Mouse (Mus musculus): ENCODE data around the gene Morn4. TPM values are rescaled to one million over a fixed set of nuclear protein-coding genes. Genes with fewer than 3 reads are reported as not detected.

The Morn4 gene
- polyA plus RNA-seq, 1 experiment, result 32.3 TPM

- H3K36me3 ChIP-seq (ENCODE audit: control insufficient read depth, insufficient read depth), result peaks cover 26% of the 10 kb centered on the region
- H3K4me2 ChIP-seq (ENCODE audit: low read depth), result peak overlapping the region; percentile 97
- peaks cover 32% of the 10 kb centered on the region for H3K79me2 ChIP-seq (ENCODE audit: control insufficient read depth, insufficient read depth)
- no peak for TF ChIP-seq USF1 (IDR thresholded peaks at IDR 0.05; ENCODE audit: low read depth)
- peak; percentile 62 for TF ChIP-seq POLR2AphosphoS2 (IDR thresholded peaks at IDR 0.05; ENCODE audit: insufficient read length, low read depth)
- no peaks in the 10 kb centered on the region for H3K27me3 ChIP-seq (ENCODE audit: control insufficient read depth, insufficient read depth, insufficient read length)
- H3ac ChIP-seq (ENCODE audit: control insufficient read depth, insufficient read length), result no peak overlapping the region
- peak overlapping the region; percentile 74 for H3K4me3 ChIP-seq
Observed at GRCm38 (mm10) chr19:42126219-42126605, 40.1 kb upstream of the Morn4 start.

GRCm38 (mm10) chr19:42125501-42126218, 39.5 kb upstream of the Morn4 start:
- no peak overlapping the region for H3ac ChIP-seq (ENCODE audit: control insufficient read depth, insufficient read length)
- peak overlapping the region; percentile 74 for H3K4me3 ChIP-seq
- peaks cover 32% of the 10 kb centered on the region for H3K79me2 ChIP-seq (ENCODE audit: control insufficient read depth, insufficient read depth)
- TF ChIP-seq MAX (IDR thresholded peaks at IDR 0.05; ENCODE audit: low read depth), result no peak
- peak; percentile 16 for TF ChIP-seq POLR2AphosphoS2 (IDR thresholded peaks at IDR 0.05; ENCODE audit: insufficient read length, low read depth)
- no peak for TF ChIP-seq REST (IDR thresholded peaks at IDR 0.05; ENCODE audit: insufficient read depth, insufficient read length)
- TF ChIP-seq USF1 (IDR thresholded peaks at IDR 0.05; ENCODE audit: low read depth), result no peak
- no peaks in the 10 kb centered on the region for H3K27me3 ChIP-seq (ENCODE audit: control insufficient read depth, insufficient read depth, insufficient read length)
- H3K36me3 ChIP-seq (ENCODE audit: control insufficient read depth, insufficient read depth), result peaks cover 32% of the 10 kb centered on the region
- peak overlapping the region; percentile 97 for H3K4me2 ChIP-seq (ENCODE audit: low read depth)

- H3K79me2 ChIP-seq (ENCODE audit: control insufficient read depth, insufficient read depth), result peaks cover 32% of the 10 kb centered on the region
- peaks cover 33% of the 10 kb centered on the region for H3K36me3 ChIP-seq (ENCODE audit: control insufficient read depth, insufficient read depth)
- peak; percentile 14 for TF ChIP-seq POLR2AphosphoS2 (IDR thresholded peaks at IDR 0.05; ENCODE audit: insufficient read length, low read depth)
- TF ChIP-seq TCF12 (IDR thresholded peaks at IDR 0.05; ENCODE audit: insufficient read depth, poor library complexity, severe bottlenecking), result no peak
- peak overlapping the region; percentile 74 for H3K4me3 ChIP-seq
- H3ac ChIP-seq (ENCODE audit: control insufficient read depth, insufficient read length), result no peak overlapping the region
- no peaks in the 10 kb centered on the region for H3K27me3 ChIP-seq (ENCODE audit: control insufficient read depth, insufficient read depth, insufficient read length)
- H3K4me2 ChIP-seq (ENCODE audit: low read depth), result no peak overlapping the region
Observed at GRCm38 (mm10) chr19:42124684-42125083, 38.5 kb upstream of the Morn4 start.

GRCm38 (mm10) chr19:42120451-42120850, 34.3 kb upstream of the Morn4 start:
- Histone ChIP-seq H3K4me2 (ENCODE audit: low read depth) (no peak overlapping the region), H3K4me3 (no peak overlapping the region), H3K27me3 (ENCODE audit: control insufficient read depth, insufficient read depth, insufficient read length) (no peaks in the 10 kb centered on the region), H3ac (ENCODE audit: control insufficient read depth, insufficient read length) (no peak overlapping the region), H3K79me2 (ENCODE audit: control insufficient read depth, insufficient read depth) (peaks cover 9% of the 10 kb centered on the region), H3K36me3 (ENCODE audit: control insufficient read depth, insufficient read depth) (peaks cover 51% of the 10 kb centered on the region)
- peak; percentile 25 for TF ChIP-seq POLR2AphosphoS2 (IDR thresholded peaks at IDR 0.05; ENCODE audit: insufficient read length, low read depth)
- no peak for TF ChIP-seq CEBPB (IDR thresholded peaks at IDR 0.05; ENCODE audit: insufficient read depth, poor library complexity, severe bottlenecking)
- no peak for TF ChIP-seq E2F4 (IDR thresholded peaks at IDR 0.05; ENCODE audit: insufficient read depth)
- no peak for TF ChIP-seq TCF12 (IDR thresholded peaks at IDR 0.05; ENCODE audit: insufficient read depth, poor library complexity, severe bottlenecking)

- Histone ChIP-seq H3K36me3 (ENCODE audit: control insufficient read depth, insufficient read depth) (peaks cover 44% of the 10 kb centered on the region), H3K4me3 (no peak overlapping the region), H3K4me2 (ENCODE audit: low read depth) (no peak overlapping the region), H3K27me3 (ENCODE audit: control insufficient read depth, insufficient read depth, insufficient read length) (no peaks in the 10 kb centered on the region), H3ac (ENCODE audit: control insufficient read depth, insufficient read length) (no peak overlapping the region), H3K79me2 (ENCODE audit: control insufficient read depth, insufficient read depth) (no peaks in the 10 kb centered on the region)
- no peak for TF ChIP-seq MAX (IDR thresholded peaks at IDR 0.05; ENCODE audit: low read depth)
Observed at GRCm38 (mm10) chr19:42118596-42118995, 32.4 kb upstream of the Morn4 start.

- Histone ChIP-seq H3K27me3 (ENCODE audit: control insufficient read depth, insufficient read depth, insufficient read length) (no peaks in the 10 kb centered on the region), H3K4me3 (no peak overlapping the region), H3K4me2 (ENCODE audit: low read depth) (no peak overlapping the region), H3K36me3 (ENCODE audit: control insufficient read depth, insufficient read depth) (peaks cover 42% of the 10 kb centered on the region), H3ac (ENCODE audit: control insufficient read depth, insufficient read length) (no peak overlapping the region), H3K79me2 (ENCODE audit: control insufficient read depth, insufficient read depth) (no peaks in the 10 kb centered on the region)
- TF ChIP-seq MYOG (IDR thresholded peaks at IDR 0.05; ENCODE audit: control insufficient read depth in 1 of 3, insufficient read depth in 1 of 3, insufficient read length in 2 of 3, low read depth in 2 of 3), result no peak
- no peak for TF ChIP-seq MAX (IDR thresholded peaks at IDR 0.05; ENCODE audit: low read depth)
- no peak for TF ChIP-seq TCF3 (IDR thresholded peaks at IDR 0.05; ENCODE audit: insufficient read length, low read depth)
Observed at GRCm38 (mm10) chr19:42118142-42118541, 32.0 kb upstream of the Morn4 start.

GRCm38 (mm10) chr19:42115783-42116335, 29.7 kb upstream of the Morn4 start:
- TF ChIP-seq MYOD1 (IDR thresholded peaks at IDR 0.05; ENCODE audit: control insufficient read depth in 1 of 3, insufficient read length in 2 of 3, low read depth in 2 of 3), result no peak
- TF ChIP-seq CEBPB (IDR thresholded peaks at IDR 0.05; ENCODE audit: insufficient read depth, poor library complexity, severe bottlenecking), result no peak
- TF ChIP-seq REST (IDR thresholded peaks at IDR 0.05; ENCODE audit: insufficient read depth, insufficient read length), result no peak
- no peak for TF ChIP-seq POLR2A (IDR thresholded peaks at IDR 0.05; ENCODE audit: insufficient read length, low read depth)
- peaks cover 21% of the 10 kb centered on the region for H3K36me3 ChIP-seq (ENCODE audit: control insufficient read depth, insufficient read depth)
- no peak overlapping the region for H3K4me3 ChIP-seq
- H3K27me3 ChIP-seq (ENCODE audit: control insufficient read depth, insufficient read depth, insufficient read length), result no peaks in the 10 kb centered on the region
- no peak overlapping the region for H3ac ChIP-seq (ENCODE audit: control insufficient read depth, insufficient read length)
- no peaks in the 10 kb centered on the region for H3K79me2 ChIP-seq (ENCODE audit: control insufficient read depth, insufficient read depth)
- no peak overlapping the region for H3K4me2 ChIP-seq (ENCODE audit: low read depth)
